Mouse (Mus musculus): Measurements from ENCODE around the gene Txndc17. TPM values are rescaled to one million over a fixed set of nuclear protein-coding genes. Genes with fewer than 3 reads are reported as not detected.
"Not testable (repeated sequence)": the region's sequence is repeated elsewhere in the genome, so short reads cannot be mapped to it uniquely, and the experiment has no call there.

Txndc17 gene
- 200 and 201 TPM in 2 replicates for polyA plus RNA-seq (2016; fragmentation: Nextera tagmentation; extraction: Ambion mirVana)

DNA sequence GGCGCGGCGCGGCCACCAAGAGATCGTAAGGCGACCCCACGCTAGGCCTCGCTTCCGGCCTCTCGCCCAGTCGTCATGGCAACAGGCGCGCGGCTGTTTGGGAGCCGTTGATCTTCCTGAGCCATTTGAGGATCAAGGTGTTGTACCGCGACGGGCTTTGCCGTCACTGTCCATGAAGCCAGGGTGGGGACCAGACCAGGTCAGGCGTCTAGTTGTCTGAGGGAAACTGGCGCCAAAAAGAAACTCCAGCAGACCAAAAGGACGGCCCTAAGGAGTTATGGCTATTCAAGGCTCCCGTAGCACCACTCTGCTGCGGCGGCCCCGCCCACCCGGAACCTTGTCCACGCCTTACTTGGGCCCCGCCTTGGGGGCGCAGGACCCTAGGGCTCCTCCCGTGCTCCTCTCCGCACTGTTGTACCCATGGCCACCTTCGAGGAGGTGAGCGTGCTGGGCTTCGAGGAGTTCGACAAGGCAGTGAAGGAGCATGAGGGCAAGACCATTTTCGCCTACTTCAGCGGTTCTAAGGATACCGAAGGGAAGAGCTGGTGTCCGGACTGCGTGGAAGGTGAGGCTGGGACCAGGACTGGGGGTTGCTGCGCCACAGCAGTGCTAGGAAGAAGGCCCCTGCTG, at the start of gene Txndc17, which contains the start of gene 4933427D14Rik:
Gene Txndc17 (plus strand): TSS at position 344 of the 630 bp plus-strand sequence.
Gene 4933427D14Rik (minus strand): TSS at position 256 of the 630 bp plus-strand sequence.
- Histone ChIP-seq H3K27me3 (no peaks in the 10 kb centered on the region), H3K9ac (replicated peaks) (peak within 1 kb of the TSS; percentile 79), H3K9me3 (no peaks in the 10 kb centered on the region), H3K27ac (peak within 1 kb of the TSS; percentile 86), H3K36me3 (peaks cover 28% of the 10 kb centered on the region), H3K4me3 (replicated peaks) (peak within 1 kb of the TSS; percentile 80), H3K4me1 (replicated peaks) (peaks cover 15% of the 10 kb centered on the region), H3K4me2 (peak within 1 kb of the TSS; percentile 90)
- under 1% methylated on average over 42 of the region's 42 CpGs for WGBS
- ATAC-seq (ENCODE audit: insufficient number of reproducible peaks, insufficient read depth, low FRiP score, low TSS enrichment, low read depth) = peak; percentile 93

DNA sequence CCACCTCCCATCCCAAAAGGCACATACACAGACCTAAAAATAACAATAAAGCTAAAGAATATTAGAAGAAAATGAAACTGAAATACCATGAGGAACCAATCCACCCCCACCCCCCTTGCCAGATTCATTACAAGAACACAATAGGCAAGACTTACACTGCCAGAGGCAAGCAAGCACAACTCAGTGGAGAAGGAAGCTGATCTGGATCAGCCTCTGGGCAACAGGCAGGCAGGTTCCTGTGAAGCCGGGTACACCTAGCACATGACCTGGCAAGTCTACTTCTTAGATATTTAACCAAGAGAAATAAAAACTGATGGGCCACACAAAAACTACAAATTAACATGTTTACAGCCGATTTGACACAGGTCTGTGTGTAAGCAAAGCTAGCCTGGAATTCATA, 44.1 kb upstream of the Txndc17 start:
- no peak overlapping the region for H3K4me3 ChIP-seq (replicated peaks)
- no peak overlapping the region for H3K27ac ChIP-seq
- H3K9ac ChIP-seq (replicated peaks) = no peak overlapping the region
- no peaks in the 10 kb centered on the region for H3K9me3 ChIP-seq
- H3K36me3 ChIP-seq = peaks cover 83% of the 10 kb centered on the region
- no peak overlapping the region for H3K4me2 ChIP-seq
- H3K4me1 ChIP-seq (replicated peaks) = no peaks in the 10 kb centered on the region
- no peak for ATAC-seq (ENCODE audit: insufficient number of reproducible peaks, insufficient read depth, low FRiP score, low TSS enrichment, low read depth)
- H3K27me3 ChIP-seq = no peaks in the 10 kb centered on the region
- WGBS = 88% methylated on average over 2 of the region's 2 CpGs

DNA sequence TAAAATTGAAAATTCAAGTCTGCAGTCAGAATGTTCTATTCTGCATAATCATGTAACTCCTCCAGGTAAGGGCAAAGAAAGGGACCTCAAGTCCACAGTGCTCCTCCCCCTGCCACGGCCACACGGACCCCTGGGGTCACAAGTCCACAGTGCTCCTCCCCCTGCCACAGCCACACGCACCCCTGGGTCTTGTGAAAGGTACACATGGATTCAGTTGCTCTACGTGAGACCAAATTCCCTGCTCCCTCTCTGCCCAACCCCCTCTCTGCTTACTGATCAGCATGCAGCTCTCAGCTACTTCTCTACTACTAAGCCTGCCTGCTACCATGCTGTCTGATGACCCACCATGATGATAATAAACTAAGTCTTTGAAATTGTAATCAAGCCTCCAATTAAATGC, 37.5 kb upstream of the Txndc17 start:
- no peaks in the 10 kb centered on the region for H3K9me3 ChIP-seq
- no peak overlapping the region for H3K9ac ChIP-seq (replicated peaks)
- no peak overlapping the region for H3K4me2 ChIP-seq
- H3K27ac ChIP-seq = no peak overlapping the region
- no peaks in the 10 kb centered on the region for H3K27me3 ChIP-seq
- peaks cover 84% of the 10 kb centered on the region for H3K36me3 ChIP-seq
- no peak overlapping the region for H3K4me3 ChIP-seq (replicated peaks)
- 87% methylated on average over 4 of the region's 4 CpGs for WGBS
- no peak for ATAC-seq (ENCODE audit: insufficient number of reproducible peaks, insufficient read depth, low FRiP score, low TSS enrichment, low read depth)
- no peaks in the 10 kb centered on the region for H3K4me1 ChIP-seq (replicated peaks)

DNA sequence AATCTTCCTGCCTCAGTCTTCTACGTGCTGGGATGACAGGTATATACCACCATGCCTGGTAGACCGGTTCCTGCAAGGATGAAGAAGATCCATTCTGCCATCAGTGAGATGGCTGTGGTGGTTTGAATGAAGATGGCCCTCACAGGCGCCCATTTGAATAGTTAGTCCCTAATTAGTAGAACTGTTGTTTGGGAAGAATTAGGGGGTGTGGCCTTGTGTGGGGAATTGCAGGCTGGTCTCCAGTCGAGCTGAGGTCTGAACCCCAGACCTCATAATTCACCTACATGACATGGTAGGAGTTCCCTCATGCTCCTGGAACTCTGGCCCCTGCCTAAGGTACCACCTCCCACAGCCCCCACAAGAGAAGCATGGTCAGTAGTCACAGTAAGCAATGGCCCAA, 35.4 kb upstream of the Txndc17 start:
- 69% methylated on average over 4 of the region's 4 CpGs for WGBS

DNA sequence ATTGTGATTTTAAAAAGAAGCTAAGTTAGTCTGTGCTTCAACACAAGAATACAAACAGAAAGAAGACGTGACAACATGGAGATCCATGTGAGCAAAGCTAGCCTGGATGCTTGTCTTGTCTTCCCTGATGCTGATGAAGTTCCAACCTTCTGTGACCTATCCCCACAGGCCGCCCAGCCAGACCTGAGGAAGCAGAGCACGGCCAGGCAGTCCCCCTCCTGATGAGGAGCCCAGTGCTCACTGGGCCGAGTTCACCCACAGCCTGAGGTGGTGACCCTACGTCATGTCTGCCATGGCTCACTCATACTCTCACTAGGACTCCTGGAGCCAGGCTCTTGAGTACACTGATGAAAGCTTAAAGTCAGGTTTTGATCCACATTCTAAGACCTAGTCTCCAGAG, 33.8 kb upstream of the Txndc17 start:
- H3K4me1 ChIP-seq (replicated peaks) = no peaks in the 10 kb centered on the region
- no peak overlapping the region for H3K9ac ChIP-seq (replicated peaks)
- no peaks in the 10 kb centered on the region for H3K27me3 ChIP-seq
- ATAC-seq (ENCODE audit: insufficient number of reproducible peaks, insufficient read depth, low FRiP score, low TSS enrichment, low read depth) = no peak
- no peaks in the 10 kb centered on the region for H3K9me3 ChIP-seq
- no peak overlapping the region for H3K4me3 ChIP-seq (replicated peaks)
- H3K36me3 ChIP-seq = peaks cover 85% of the 10 kb centered on the region
- H3K27ac ChIP-seq = no peak overlapping the region
- no peak overlapping the region for H3K4me2 ChIP-seq
- WGBS = 87% methylated on average over 5 of the region's 5 CpGs

More for the DNA sequence above, 35.4 kb upstream of the Txndc17 start:
- H3K9me3 ChIP-seq; H3K27ac ChIP-seq; H3K27me3 ChIP-seq; H3K4me3 ChIP-seq (replicated peaks); ATAC-seq (ENCODE audit: insufficient number of reproducible peaks, insufficient read depth, low FRiP score, low TSS enrichment, low read depth); H3K4me2 ChIP-seq; H3K4me1 ChIP-seq (replicated peaks); H3K9ac ChIP-seq (replicated peaks): not testable (repeated sequence)
- peaks cover 83% of the 10 kb centered on the region for H3K36me3 ChIP-seq

DNA sequence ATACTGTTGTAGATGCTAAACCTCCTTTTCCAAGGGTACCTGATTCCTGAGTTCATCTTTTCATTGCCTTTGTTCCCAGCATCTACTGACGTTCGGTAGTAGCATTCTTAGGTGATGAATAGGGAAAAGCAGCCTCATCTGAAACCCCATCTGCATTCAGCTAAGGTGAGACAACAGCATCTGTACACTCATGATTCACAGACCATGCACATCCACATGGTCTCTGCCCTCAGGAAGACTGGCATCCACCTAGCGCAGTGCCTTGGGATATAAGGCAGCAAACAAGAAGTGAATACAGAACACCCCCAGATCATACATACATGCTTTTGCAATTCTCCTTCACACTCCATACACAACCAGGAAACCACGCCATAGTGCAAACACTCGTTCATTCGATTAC, 32.6 kb upstream of the Txndc17 start:
- WGBS = 94% methylated on average over 6 of the region's 6 CpGs
- H3K36me3 ChIP-seq = peaks cover 84% of the 10 kb centered on the region
- no peaks in the 10 kb centered on the region for H3K27me3 ChIP-seq
- H3K9ac ChIP-seq (replicated peaks) = no peak overlapping the region
- no peaks in the 10 kb centered on the region for H3K9me3 ChIP-seq
- H3K4me1 ChIP-seq (replicated peaks) = no peaks in the 10 kb centered on the region
- ATAC-seq (ENCODE audit: insufficient number of reproducible peaks, insufficient read depth, low FRiP score, low TSS enrichment, low read depth) = no peak
- H3K4me2 ChIP-seq = no peak overlapping the region
- H3K27ac ChIP-seq = no peak overlapping the region
- H3K4me3 ChIP-seq (replicated peaks) = no peak overlapping the region

DNA sequence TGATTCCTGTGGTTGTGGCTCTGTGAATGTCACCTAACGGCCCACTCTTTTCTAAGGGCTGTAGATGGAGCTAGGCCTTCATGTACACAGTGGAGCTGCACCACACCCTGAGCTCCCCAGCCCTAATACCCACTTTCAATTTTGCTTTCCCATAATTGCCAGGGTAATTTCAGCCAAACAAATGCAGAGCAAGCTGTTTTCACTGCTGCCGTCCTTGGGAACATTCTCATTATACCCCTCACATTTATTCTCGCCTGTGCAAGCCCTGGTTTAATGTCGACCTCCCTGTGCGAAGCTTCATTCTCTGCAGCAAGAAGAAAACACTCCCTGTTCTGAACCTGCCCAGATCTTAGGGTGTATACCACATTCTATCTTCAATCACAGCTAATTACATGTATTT, 31.4 kb upstream of the Txndc17 start:
- no peak overlapping the region for H3K4me2 ChIP-seq

DNA sequence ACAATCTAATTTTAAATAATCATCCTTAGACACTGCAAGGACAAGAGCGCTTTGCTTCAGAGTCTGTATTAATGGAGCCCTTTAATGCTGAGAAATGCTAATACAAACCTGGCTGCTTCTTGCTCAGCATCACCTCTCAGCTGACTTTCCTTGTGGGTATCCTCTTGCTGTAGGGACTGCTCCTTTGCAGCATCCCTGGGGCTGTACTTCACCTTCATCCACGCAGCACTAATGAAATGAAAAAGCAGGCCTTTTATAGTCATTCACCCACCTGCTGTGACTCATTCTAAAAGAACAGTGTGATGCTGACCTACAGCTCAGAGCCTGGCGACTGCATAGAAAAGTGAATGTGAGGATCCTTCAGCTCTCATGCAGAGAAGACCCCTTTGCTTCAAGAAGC, 30.8 kb upstream of the Txndc17 start:
- no peak overlapping the region for H3K4me2 ChIP-seq
- H3K4me1 ChIP-seq (replicated peaks) = no peaks in the 10 kb centered on the region
- H3K9ac ChIP-seq (replicated peaks) = no peak overlapping the region
- H3K36me3 ChIP-seq = peaks cover 88% of the 10 kb centered on the region
- H3K27me3 ChIP-seq = no peaks in the 10 kb centered on the region
- H3K27ac ChIP-seq = no peak overlapping the region
- H3K9me3 ChIP-seq = no peaks in the 10 kb centered on the region
- H3K4me3 ChIP-seq (replicated peaks) = no peak overlapping the region
- 62% methylated on average over 3 of the region's 3 CpGs for WGBS
- ATAC-seq (ENCODE audit: insufficient number of reproducible peaks, insufficient read depth, low FRiP score, low TSS enrichment, low read depth) = no peak

More for the DNA sequence above, 31.4 kb upstream of the Txndc17 start:
- H3K27me3 ChIP-seq = no peaks in the 10 kb centered on the region
- no peaks in the 10 kb centered on the region for H3K9me3 ChIP-seq
- no peak for ATAC-seq (ENCODE audit: insufficient number of reproducible peaks, insufficient read depth, low FRiP score, low TSS enrichment, low read depth)
- H3K36me3 ChIP-seq = peaks cover 83% of the 10 kb centered on the region
- 85% methylated on average over 5 of the region's 5 CpGs for WGBS
- H3K9ac ChIP-seq (replicated peaks) = no peak overlapping the region
- H3K4me3 ChIP-seq (replicated peaks) = no peak overlapping the region
- H3K4me1 ChIP-seq (replicated peaks) = no peaks in the 10 kb centered on the region
- no peak overlapping the region for H3K27ac ChIP-seq

DNA sequence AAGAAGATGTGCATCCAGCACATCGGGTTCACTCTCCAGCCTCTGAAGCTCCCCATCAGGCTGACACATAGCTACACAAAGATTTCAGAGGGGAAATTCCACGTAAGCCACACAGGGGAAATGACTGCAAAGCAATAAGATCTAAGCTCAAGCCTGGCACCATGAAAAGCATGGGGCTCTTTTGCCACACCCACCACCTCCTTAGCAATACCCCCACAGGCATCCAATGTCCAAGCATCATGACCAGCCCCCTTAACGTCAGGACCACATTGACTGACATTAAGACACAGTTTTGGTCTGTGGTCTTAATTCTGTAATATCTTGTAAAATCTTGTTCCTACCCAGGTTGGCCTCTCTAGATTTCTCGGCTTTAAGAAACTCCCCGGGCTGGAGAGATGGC, 26.8 kb upstream of the Txndc17 start:
- Histone ChIP-seq H3K9ac (replicated peaks) (no peak overlapping the region), H3K27ac (no peak overlapping the region), H3K4me2 (no peak overlapping the region), H3K36me3 (peaks cover 66% of the 10 kb centered on the region), H3K9me3 (no peaks in the 10 kb centered on the region), H3K4me3 (replicated peaks) (no peak overlapping the region), H3K4me1 (replicated peaks) (no peaks in the 10 kb centered on the region), H3K27me3 (no peaks in the 10 kb centered on the region)
- no peak for ATAC-seq (ENCODE audit: insufficient number of reproducible peaks, insufficient read depth, low FRiP score, low TSS enrichment, low read depth)
- 89% methylated on average over 5 of the region's 5 CpGs for WGBS

DNA sequence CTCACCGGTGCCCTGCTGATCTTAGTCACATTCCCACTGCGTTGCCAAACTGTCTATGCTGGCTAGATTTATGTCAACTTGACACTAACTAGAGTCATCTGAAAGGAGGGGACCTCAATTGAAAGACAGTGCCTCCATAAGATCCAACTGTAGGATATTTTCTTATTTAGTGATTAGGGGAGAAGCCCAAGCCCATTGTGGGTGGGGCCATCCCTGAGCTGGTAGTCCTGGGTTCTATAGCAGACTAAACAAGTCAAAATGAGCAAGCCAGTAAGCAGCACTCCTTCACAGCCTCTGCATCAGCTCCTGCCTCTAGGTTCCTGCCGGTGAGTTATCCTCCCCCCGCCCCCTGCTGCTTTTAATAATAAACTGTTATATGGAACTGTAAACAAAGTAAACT, 26.2 kb upstream of the Txndc17 start:
- H3K4me3 ChIP-seq (replicated peaks) = no peak overlapping the region
- H3K27me3 ChIP-seq = no peaks in the 10 kb centered on the region
- no peak for ATAC-seq (ENCODE audit: insufficient number of reproducible peaks, insufficient read depth, low FRiP score, low TSS enrichment, low read depth)
- peaks cover 66% of the 10 kb centered on the region for H3K36me3 ChIP-seq
- 89% methylated on average over 4 of the region's 4 CpGs for WGBS
- H3K27ac ChIP-seq = no peak overlapping the region
- H3K4me1 ChIP-seq (replicated peaks) = no peaks in the 10 kb centered on the region
- no peak overlapping the region for H3K9ac ChIP-seq (replicated peaks)
- H3K9me3 ChIP-seq = no peaks in the 10 kb centered on the region
- H3K4me2 ChIP-seq = no peak overlapping the region

DNA sequence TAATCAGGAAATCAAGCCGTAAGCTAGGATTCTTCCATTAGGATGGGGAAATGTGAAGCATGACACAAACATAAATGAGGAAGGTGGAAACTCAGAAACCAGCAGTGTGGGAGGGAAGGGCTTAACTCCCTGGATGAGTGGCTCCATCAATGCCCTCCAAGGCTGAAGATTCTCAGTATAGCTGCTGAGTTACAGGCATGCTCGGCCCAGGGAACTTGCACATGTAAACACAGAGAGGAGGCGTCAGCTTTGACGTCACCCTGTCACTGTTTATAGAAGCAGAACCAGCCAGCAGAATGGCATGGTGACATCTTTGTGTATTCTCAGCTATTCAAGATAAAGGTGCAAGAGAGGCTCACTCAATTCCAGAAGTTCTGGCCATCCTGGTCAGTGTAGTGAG, 23.1 kb upstream of the Txndc17 start:
- no peaks in the 10 kb centered on the region for H3K27me3 ChIP-seq
- H3K9ac ChIP-seq (replicated peaks) = no peak overlapping the region
- no peaks in the 10 kb centered on the region for H3K9me3 ChIP-seq
- peaks cover 63% of the 10 kb centered on the region for H3K36me3 ChIP-seq
- 85% methylated on average over 4 of the region's 4 CpGs for WGBS
- ATAC-seq (ENCODE audit: insufficient number of reproducible peaks, insufficient read depth, low FRiP score, low TSS enrichment, low read depth) = no peak
- no peak overlapping the region for H3K4me2 ChIP-seq
- H3K4me1 ChIP-seq (replicated peaks) = no peaks in the 10 kb centered on the region
- no peak overlapping the region for H3K4me3 ChIP-seq (replicated peaks)
- no peak overlapping the region for H3K27ac ChIP-seq

DNA sequence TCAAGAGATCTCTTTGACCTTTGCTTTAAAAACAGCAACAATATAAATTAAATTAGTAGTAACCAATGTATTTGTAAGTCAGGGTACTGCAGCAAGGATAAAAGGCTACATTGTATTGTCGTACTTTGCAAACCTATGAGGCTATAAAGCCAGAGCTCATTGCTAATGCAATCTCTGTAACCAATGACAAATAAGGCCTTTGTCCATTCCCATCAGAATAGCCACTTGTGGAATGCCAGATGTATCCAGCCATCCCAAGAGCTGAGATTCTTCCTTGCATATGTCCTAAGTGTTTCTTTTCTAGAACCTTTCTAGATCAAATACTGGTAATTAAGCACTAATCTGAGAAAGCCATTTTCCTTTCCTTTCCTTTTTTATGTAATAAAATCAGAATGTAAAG, 16.5 kb upstream of the Txndc17 start:
- Histone ChIP-seq H3K27me3 (no peaks in the 10 kb centered on the region), H3K27ac (no peak overlapping the region), H3K36me3 (peaks cover 64% of the 10 kb centered on the region), H3K4me1 (replicated peaks) (no peaks in the 10 kb centered on the region), H3K9me3 (no peaks in the 10 kb centered on the region), H3K9ac (replicated peaks) (no peak overlapping the region), H3K4me3 (replicated peaks) (no peak overlapping the region), H3K4me2 (no peak overlapping the region)
- ATAC-seq (ENCODE audit: insufficient number of reproducible peaks, insufficient read depth, low FRiP score, low TSS enrichment, low read depth) = no peak
- 98% methylated on average over 1 of the region's 1 CpGs for WGBS

Measured in limb, embryonic 12.5 days (tissue).